Mouse (Mus musculus) heart, embryonic 11.5 days (tissue): ENCODE measurements around the gene Fbxo31. TPM values are rescaled to one million over a fixed set of nuclear protein-coding genes. Genes with fewer than 3 reads are reported as not detected.

Experiments
- ATAC-seq: fragments of 200-750 bp; cut with Nextera tagmentation; replicated peaks from 2 replicates; pipeline ENCODE4 v1.8.0; 2017; ENCODE audit warnings: moderate library complexity; ENCODE audit not compliant: insufficient number of reproducible peaks, low FRiP score, low TSS enrichment
- H3K27ac ChIP-seq: fragments of 300-500 bp; sonication (generic); 2 replicates; pipeline ENCODE4 v1.5.1; 2014; ENCODE audit warnings: mild to moderate bottlenecking, low read depth, low read length
- H3K27me3 ChIP-seq: fragments of 300-500 bp; sonication (generic); 2 replicates; pipeline ENCODE4 v1.6.1; 2014; ENCODE audit warnings: mild to moderate bottlenecking, low read length, mixed read lengths; ENCODE audit not compliant: control insufficient read depth, insufficient read depth
- H3K36me3 ChIP-seq: fragments of 300-500 bp; sonication (generic); 2 replicates; pipeline ENCODE4 v1.6.1; 2014; ENCODE audit warnings: mild to moderate bottlenecking, low read length, moderate library complexity, mixed read lengths; ENCODE audit not compliant: control insufficient read depth, insufficient read depth
- H3K4me1 ChIP-seq: fragments of 300-500 bp; sonication (generic); 2 replicates; pipeline ENCODE4 v1.6.1; 2014; ENCODE audit warnings: low read length; ENCODE audit not compliant: control insufficient read depth, insufficient read depth
- H3K4me2 ChIP-seq: fragments of 300-500 bp; sonication (generic); 2 replicates; pipeline ENCODE4 v1.6.1; 2014; ENCODE audit warnings: mild to moderate bottlenecking, moderate library complexity
- H3K4me3 ChIP-seq: fragments of 300-500 bp; sonication (generic); 2 replicates; pipeline ENCODE4 v1.5.1; 2014; ENCODE audit warnings: low read depth, low read length
- H3K9ac ChIP-seq: fragments of 300-500 bp; sonication (generic); 2 replicates; pipeline ENCODE4 v1.6.1; 2014; ENCODE audit warnings: mild to moderate bottlenecking, low read depth, low read length, moderate library complexity
- H3K9me3 ChIP-seq: fragments of 300-500 bp; sonication (generic); replicated peaks from 2 replicates; pipeline ENCODE4 v1.6.1; 2016; ENCODE audit warnings: low read length; ENCODE audit not compliant: control insufficient read depth
- WGBS: fragments of 180-500 bp; shearing (Covaris S2); extraction: QIAGEN DNeasy Blood & Tissue Kit; methylation state at CpG from one replicate; pipeline ENCODE4 v1.1.7; 2014; ENCODE audit not compliant: insufficient replicate concordance; 5-methylcytosine and 5-hydroxymethylcytosine counted together
- polyA plus RNA-seq: library from polyadenylated mRNA; unstranded; fragments of >200 nt; fragmentation: Nextera tagmentation; extraction: Ambion mirVana; gene quantifications from 2 replicates; pipeline ENCODE4 v1.2.1, GENCODE M21; 2014

The Fbxo31 gene
- polyA plus RNA-seq, 1 experiment from 2014 or later: 9.5 TPM

- Histone ChIP-seq H3K9ac (no peak overlapping the region), H3K4me1 (no peaks in the 10 kb centered on the region), H3K4me2 (no peak overlapping the region), H3K9me3 (no peaks in the 10 kb centered on the region), H3K27ac (no peak overlapping the region), H3K36me3 (no peaks in the 10 kb centered on the region), H3K27me3 (no peaks in the 10 kb centered on the region), H3K4me3 (no peak overlapping the region)
- 53% methylated on average over 8 of the region's 8 CpGs for WGBS
- ATAC-seq: no peak
These were observed 5.0 kb upstream of the Fbxo31 start for GRCm38 (mm10) chr8:121583653-121584052.

GRCm38 (mm10) chr8:121580465-121580864 is 1.9 kb upstream of the Fbxo31 start:
- Histone ChIP-seq H3K4me1 (peaks cover 15% of the 10 kb centered on the region), H3K9me3 (no peaks in the 10 kb centered on the region), H3K36me3 (no peaks in the 10 kb centered on the region), H3K27ac (no peak overlapping the region), H3K4me3 (no peak overlapping the region), H3K9ac (no peak overlapping the region), H3K4me2 (no peak overlapping the region), H3K27me3 (no peaks in the 10 kb centered on the region)
- WGBS: 38% methylated on average over 9 of the region's 9 CpGs
- ATAC-seq: no peak

GRCm38 (mm10) chr8:121577751-121578675 is 593 bp downstream of the Fbxo31 start:
- no peaks in the 10 kb centered on the region for H3K27me3 ChIP-seq
- peak overlapping the region; percentile 90 for H3K4me3 ChIP-seq
- 2% methylated on average over 44 of the region's 44 CpGs for WGBS
- peak; percentile 66; the same call in 1 of the 2 replicates for ATAC-seq
- H3K9me3 ChIP-seq: no peaks in the 10 kb centered on the region
- H3K4me1 ChIP-seq: peaks cover 24% of the 10 kb centered on the region
- H3K4me2 ChIP-seq: peak overlapping the region; percentile 96
- H3K36me3 ChIP-seq: no peaks in the 10 kb centered on the region
- peak overlapping the region; percentile 88 for H3K9ac ChIP-seq
- peak overlapping the region; percentile 59; the same call in 1 of the 2 replicates for H3K27ac ChIP-seq

GRCm38 (mm10) chr8:121575661-121576060 is 2.9 kb downstream of the Fbxo31 start:
- Histone ChIP-seq H3K27ac (no peak overlapping the region), H3K4me1 (peaks cover 25% of the 10 kb centered on the region), H3K27me3 (no peaks in the 10 kb centered on the region), H3K4me3 (no peak overlapping the region), H3K9ac (no peak overlapping the region), H3K9me3 (no peaks in the 10 kb centered on the region), H3K36me3 (no peaks in the 10 kb centered on the region), H3K4me2 (no peak overlapping the region)
- WGBS: 89% methylated on average over 3 of the region's 3 CpGs
- no peak for ATAC-seq

GRCm38 (mm10) chr8:121573275-121573674 is 5.3 kb downstream of the Fbxo31 start:
- no peak for ATAC-seq
- 0 out of 2 replicates have a peak overlapping the region, but pooled peaks have one; percentile 3 for H3K27ac ChIP-seq
- H3K4me3 ChIP-seq: no peak overlapping the region
- peaks cover 27% of the 10 kb centered on the region for H3K4me1 ChIP-seq
- H3K9ac ChIP-seq: no peak overlapping the region
- 33% methylated on average over 3 of the region's 3 CpGs for WGBS
- H3K9me3 ChIP-seq: no peaks in the 10 kb centered on the region
- H3K4me2 ChIP-seq: no peak overlapping the region
- H3K36me3 ChIP-seq: no peaks in the 10 kb centered on the region
- H3K27me3 ChIP-seq: no peaks in the 10 kb centered on the region

GRCm38 (mm10) chr8:121572121-121572520 is 6.5 kb downstream of the Fbxo31 start:
- H3K4me3 ChIP-seq: no peak overlapping the region
- no peaks in the 10 kb centered on the region for H3K27me3 ChIP-seq
- no peaks in the 10 kb centered on the region for H3K9me3 ChIP-seq
- no peak overlapping the region for H3K4me2 ChIP-seq
- H3K9ac ChIP-seq: no peak overlapping the region
- 74% methylated on average over 7 of the region's 7 CpGs for WGBS
- H3K36me3 ChIP-seq: no peaks in the 10 kb centered on the region
- H3K4me1 ChIP-seq: peaks cover 18% of the 10 kb centered on the region
- ATAC-seq: no peak
- no peak overlapping the region for H3K27ac ChIP-seq

- no peak overlapping the region for H3K4me3 ChIP-seq
- 71% methylated on average over 17 of the region's 17 CpGs for whole genome bisulfite sequencing
These were observed 7.8 kb downstream of the Fbxo31 start for GRCm38 (mm10) chr8:121570801-121571200.

GRCm38 (mm10) chr8:121570335-121570734 is 8.3 kb downstream of the Fbxo31 start:
- Histone ChIP-seq H3K4me2 (peak overlapping the region; percentile 38), H3K9me3 (no peaks in the 10 kb centered on the region), H3K4me1 (peaks cover 12% of the 10 kb centered on the region), H3K27me3 (no peaks in the 10 kb centered on the region), H3K4me3 (no peak overlapping the region), H3K27ac (no peak overlapping the region), H3K9ac (no peak overlapping the region), H3K36me3 (no peaks in the 10 kb centered on the region; the same call in 1 of the 2 replicates)
- 77% methylated on average over 21 of the region's 21 CpGs for WGBS
- no peak for ATAC-seq

More at GRCm38 (mm10) chr8:121570801-121571200, 7.8 kb downstream of the Fbxo31 start:
- no peak for ATAC-seq
- Histone ChIP-seq H3K4me2 (peak overlapping the region; percentile 38), H3K27me3 (no peaks in the 10 kb centered on the region), H3K27ac (no peak overlapping the region), H3K36me3 (no peaks in the 10 kb centered on the region), H3K9ac (no peak overlapping the region), H3K9me3 (no peaks in the 10 kb centered on the region), H3K4me1 (peaks cover 12% of the 10 kb centered on the region)
